Mouse (Mus musculus): ENCODE results near the gene Faf2.

- TF ChIP-seq CTCF (IDR thresholded peaks at IDR 0.05; ENCODE audit: borderline replicate concordance, extremely low read depth, insufficient read depth, insufficient read length) (no peak), POLR2A (IDR thresholded peaks at IDR 0.05; ENCODE audit: borderline replicate concordance, extremely low read depth, insufficient read depth, insufficient read length, poor library complexity, severe bottlenecking) (peak; percentile 33; the same call in 1 of the 2 replicates)
These were observed 31.3 kb upstream of the Faf2 start, which contains the start of the genes Nop16 and Higd2a for GRCm38 (mm10) chr13:54589996-54590951.

Data from brain, embryonic 14.5 days (tissue).